Mouse (Mus musculus) adrenal gland, postnatal 25 days (tissue): ENCODE data around the gene Aaed1. TPM values are rescaled to one million over a fixed set of nuclear protein-coding genes. Genes with fewer than 3 reads are reported as not detected.

Experiments used
- DNase-seq: peaks from one replicate; pipeline ENCODE4 v3.0.0; 2021; ENCODE audit warnings: mixed read lengths
- long read RNA-seq: library from polyadenylated mRNA; stranded (forward); transcript quantifications from one replicate; pipeline ENCODE4 v2.0.0, GENCODE M21; 2021
- total RNA-seq: library from RNA; stranded (reverse); gene quantifications from 2 replicates; pipeline ENCODE4 v1.2.3, GENCODE M21; 2021

Gene Aaed1
- total RNA-seq, result 47.8 and 54.8 TPM in 2 replicates
- long read RNA-seq, transcript Aaed1-207 (6 exons, 3,011 nt), result major isoform, 74 of 97 reads
- long read RNA-seq, partial matches to known transcripts, result 10 of 97 reads
- long read RNA-seq, other reads (novel, unspliced or antisense), result 5 of 97 reads

- DNase-seq, result peak; percentile 95
These were observed at the start of gene Aaed1 for GRCm38 (mm10) chr13:64312024-64312915. TSS of gene Aaed1 (minus strand) at chr13:64312710.

GRCm38 (mm10) chr13:64362139-64362538 lies 49.6 kb upstream of the Aaed1 start:
- DNase-seq, result no peak

GRCm38 (mm10) chr13:64361020-64361419 lies 48.5 kb upstream of the Aaed1 start:
- DNase-seq, result no peak

GRCm38 (mm10) chr13:64359702-64360101 lies 47.2 kb upstream of the Aaed1 start:
- peak; percentile 3 for DNase-seq

- DNase-seq, result no peak
These were observed 46.0 kb upstream of the Aaed1 start for GRCm38 (mm10) chr13:64358476-64358875.

GRCm38 (mm10) chr13:64357389-64357788 lies 44.9 kb upstream of the Aaed1 start:
- no peak for DNase-seq

- no peak for DNase-seq
These were observed 37.0 kb upstream of the Aaed1 start for GRCm38 (mm10) chr13:64349474-64349873.

- DNase-seq, result peak; percentile 10
These were observed 31.6 kb upstream of the Aaed1 start for GRCm38 (mm10) chr13:64344082-64344501.

GRCm38 (mm10) chr13:64343598-64343997 lies 31.1 kb upstream of the Aaed1 start:
- DNase-seq, result peak; percentile 4

- DNase-seq, result no peak
These were observed 23.1 kb upstream of the Aaed1 start for GRCm38 (mm10) chr13:64335546-64336132.

GRCm38 (mm10) chr13:64333102-64333501 lies 20.6 kb upstream of the Aaed1 start:
- DNase-seq, result no peak

GRCm38 (mm10) chr13:64332321-64332720 lies 19.8 kb upstream of the Aaed1 start:
- DNase-seq, result no peak

GRCm38 (mm10) chr13:64322561-64323281 lies 10.2 kb upstream of the Aaed1 start:
- no peak for DNase-seq

GRCm38 (mm10) chr13:64320334-64320733 lies 7.8 kb upstream of the Aaed1 start:
- DNase-seq, result no peak

GRCm38 (mm10) chr13:64319782-64320181 lies 7.3 kb upstream of the Aaed1 start:
- no peak for DNase-seq

GRCm38 (mm10) chr13:64318355-64318754 lies 5.8 kb upstream of the Aaed1 start:
- peak; percentile 58 for DNase-seq

GRCm38 (mm10) chr13:64315483-64316050 lies 3.1 kb upstream of the Aaed1 start:
- no peak for DNase-seq

GRCm38 (mm10) chr13:64314041-64314440 lies 1.5 kb upstream of the Aaed1 start:
- no peak for DNase-seq

GRCm38 (mm10) chr13:64312916-64313289 lies 393 bp upstream of the Aaed1 start:
- DNase-seq, result no peak

- no peak for DNase-seq
These were observed 1.2 kb downstream of the Aaed1 start for GRCm38 (mm10) chr13:64311266-64311665.

GRCm38 (mm10) chr13:64310585-64310984 lies 1.9 kb downstream of the Aaed1 start:
- DNase-seq, result no peak

GRCm38 (mm10) chr13:64309842-64310241 lies 2.7 kb downstream of the Aaed1 start:
- no peak for DNase-seq
